Mouse (Mus musculus) kidney, embryonic 15.5 days (tissue): ENCODE data around the gene Aldh1a7. TPM values are rescaled to one million over a fixed set of nuclear protein-coding genes. Genes with fewer than 3 reads are reported as not detected.

Source experiments
- ATAC-seq: fragments of 200-750 bp; cut with Nextera tagmentation; replicated peaks from 2 replicates; pipeline ENCODE4 v1.8.0; 2017; ENCODE audit warnings: moderate TSS enrichment; ENCODE audit not compliant: low FRiP score
- H3K27ac ChIP-seq: fragments of 300-500 bp; sonication (generic); 2 replicates; pipeline ENCODE4 v1.5.1; 2015; ENCODE audit warnings: mild to moderate bottlenecking, inconsistent platforms
- H3K27me3 ChIP-seq: fragments of 300-500 bp; sonication (generic); 2 replicates; pipeline ENCODE4 v1.6.1; 2015; ENCODE audit warnings: inconsistent platforms
- H3K36me3 ChIP-seq: fragments of 300-500 bp; sonication (generic); 2 replicates; pipeline ENCODE4 v1.6.1; 2015; ENCODE audit warnings: inconsistent platforms
- H3K4me1 ChIP-seq: fragments of 300-500 bp; sonication (generic); 2 replicates; pipeline ENCODE4 v1.6.1; 2015; ENCODE audit warnings: inconsistent platforms
- H3K4me2 ChIP-seq: fragments of 300-500 bp; sonication (generic); 2 replicates; pipeline ENCODE4 v1.6.1; 2015; ENCODE audit warnings: moderate library complexity, mild to moderate bottlenecking, inconsistent platforms
- H3K4me3 ChIP-seq: fragments of 300-500 bp; sonication (generic); replicated peaks from 2 replicates; pipeline ENCODE4 v1.5.1; 2015; ENCODE audit warnings: mild to moderate bottlenecking, inconsistent platforms
- H3K9ac ChIP-seq: fragments of 300-500 bp; sonication (generic); 2 replicates; pipeline ENCODE4 v1.6.1; 2015; ENCODE audit warnings: mild to moderate bottlenecking, inconsistent platforms
- H3K9me3 ChIP-seq: fragments of 300-500 bp; sonication (generic); replicated peaks from 2 replicates; pipeline ENCODE4 v1.6.1; 2016; ENCODE audit warnings: inconsistent platforms
- WGBS: fragments of 180-500 bp; shearing (Covaris S2); methylation state at CpG from one replicate; pipeline ENCODE4 v1.1.7; 2015; ENCODE audit warnings: mixed read lengths; 5-methylcytosine and 5-hydroxymethylcytosine counted together
- polyA plus RNA-seq: library from polyadenylated mRNA; unstranded; fragments of >200 nt; fragmentation: Nextera tagmentation; extraction: Ambion mirVana; gene quantifications from 2 replicates; pipeline ENCODE4 v1.2.1, GENCODE M21; 2015

Gene Aldh1a7
- 4.5 and 4.6 TPM in 2 replicates for polyA plus RNA-seq

GRCm38 (mm10) chr19:20727381-20727780, at the start of gene Aldh1a7:
TSS of gene Aldh1a7 (minus strand) at chr19:20727562.
- Histone ChIP-seq H3K9me3 (no peaks in the 10 kb centered on the region), H3K36me3 (no peaks in the 10 kb centered on the region), H3K27ac (no peak within 1 kb of the TSS), H3K9ac (no peak within 1 kb of the TSS), H3K4me3 (no peak within 1 kb of the TSS), H3K4me1 (no peaks in the 10 kb centered on the region), H3K27me3 (no peaks in the 10 kb centered on the region), H3K4me2 (no peak within 1 kb of the TSS)
- WGBS, result 66% methylated on average over 2 of the region's 2 CpGs
- ATAC-seq, result peak; percentile 85

DNA sequence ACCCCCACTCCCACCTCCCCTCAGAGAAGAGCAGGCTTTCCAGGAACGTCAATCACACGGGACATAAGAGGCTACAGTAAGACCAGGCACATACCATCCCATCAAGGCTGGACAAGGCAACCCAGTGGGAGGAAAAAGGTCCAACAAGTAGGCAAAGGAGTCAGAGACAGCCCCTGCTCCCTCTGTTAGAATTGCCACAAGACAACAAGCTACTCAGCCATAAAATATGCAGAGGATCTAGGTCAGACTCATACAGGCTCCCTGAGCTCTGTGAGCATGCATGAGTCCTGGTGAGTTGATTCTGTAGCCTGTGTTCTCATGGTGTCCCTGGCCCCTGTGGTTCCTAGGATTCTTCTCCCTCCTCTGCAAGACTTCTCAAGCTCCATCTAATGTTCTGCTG, 48.3 kb upstream of the Aldh1a7 start:
- Histone ChIP-seq H3K36me3 (no peaks in the 10 kb centered on the region), H3K4me1 (no peaks in the 10 kb centered on the region), H3K9me3 (no peaks in the 10 kb centered on the region), H3K4me3 (no peak overlapping the region), H3K9ac (no peak overlapping the region), H3K27me3 (no peaks in the 10 kb centered on the region), H3K4me2 (no peak overlapping the region), H3K27ac (no peak overlapping the region)
- WGBS, result 77% methylated on average over 2 of the region's 2 CpGs
- ATAC-seq, result no peak

GRCm38 (mm10) chr19:20773941-20774340, 46.6 kb upstream of the Aldh1a7 start:
- ATAC-seq, result no peak
- H3K27ac ChIP-seq, result no peak overlapping the region
- H3K27me3 ChIP-seq, result no peaks in the 10 kb centered on the region
- no peak overlapping the region for H3K9ac ChIP-seq
- no peaks in the 10 kb centered on the region for H3K9me3 ChIP-seq
- no peak overlapping the region for H3K4me3 ChIP-seq
- no peaks in the 10 kb centered on the region for H3K4me1 ChIP-seq
- no peaks in the 10 kb centered on the region for H3K36me3 ChIP-seq
- 88% methylated on average over 7 of the region's 7 CpGs for WGBS
- H3K4me2 ChIP-seq, result no peak overlapping the region

DNA sequence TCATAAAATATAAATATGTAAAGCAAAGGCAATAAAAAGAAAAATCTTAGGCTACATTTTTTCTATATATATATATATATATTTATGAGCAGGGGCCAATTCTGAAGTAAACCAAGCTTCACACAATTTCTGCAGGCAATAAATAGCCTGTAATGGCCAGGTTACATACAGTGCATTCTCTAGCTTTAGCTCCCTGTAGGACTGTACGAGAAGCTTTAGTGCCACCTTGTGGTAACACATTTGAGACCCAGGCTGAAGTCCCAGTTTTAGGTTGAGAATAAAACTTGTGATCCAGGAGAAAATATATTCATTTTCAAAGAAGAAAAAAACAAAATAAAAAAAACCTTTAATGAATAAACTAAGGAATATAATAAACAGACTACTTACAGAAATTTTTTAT, 36.9 kb upstream of the Aldh1a7 start:
- H3K4me1 ChIP-seq, result no peaks in the 10 kb centered on the region
- no peak overlapping the region for H3K4me3 ChIP-seq
- no peak overlapping the region for H3K27ac ChIP-seq
- H3K4me2 ChIP-seq, result no peak overlapping the region
- no peaks in the 10 kb centered on the region for H3K9me3 ChIP-seq
- 0 out of 2 replicates have a peak, but pooled peaks have one; percentile 56 for ATAC-seq
- no peaks in the 10 kb centered on the region for H3K36me3 ChIP-seq
- H3K27me3 ChIP-seq, result no peaks in the 10 kb centered on the region
- WGBS, result 10% methylated on average over 1 of the region's 1 CpGs
- H3K9ac ChIP-seq, result no peak overlapping the region

GRCm38 (mm10) chr19:20761675-20762426, 34.5 kb upstream of the Aldh1a7 start:
- 68% methylated on average over 4 of the region's 4 CpGs for WGBS
- no peak overlapping the region for H3K4me2 ChIP-seq
- ATAC-seq, result no peak

GRCm38 (mm10) chr19:20761119-20761518, 33.8 kb upstream of the Aldh1a7 start:
- WGBS, result 70% methylated on average over 3 of the region's 3 CpGs
- no peak overlapping the region for H3K4me3 ChIP-seq
- no peak overlapping the region for H3K9ac ChIP-seq
- H3K9me3 ChIP-seq, result no peaks in the 10 kb centered on the region
- H3K27me3 ChIP-seq, result no peaks in the 10 kb centered on the region
- no peaks in the 10 kb centered on the region for H3K4me1 ChIP-seq
- H3K27ac ChIP-seq, result no peak overlapping the region
- no peaks in the 10 kb centered on the region for H3K36me3 ChIP-seq
- ATAC-seq, result no peak
- H3K4me2 ChIP-seq, result no peak overlapping the region

More at GRCm38 (mm10) chr19:20761675-20762426, 34.5 kb upstream of the Aldh1a7 start:
- no peaks in the 10 kb centered on the region for H3K4me1 ChIP-seq
- no peaks in the 10 kb centered on the region for H3K36me3 ChIP-seq
- H3K9me3 ChIP-seq, result no peaks in the 10 kb centered on the region
- no peak overlapping the region for H3K4me3 ChIP-seq
- no peaks in the 10 kb centered on the region for H3K27me3 ChIP-seq
- no peak overlapping the region for H3K9ac ChIP-seq
- H3K27ac ChIP-seq, result no peak overlapping the region

DNA sequence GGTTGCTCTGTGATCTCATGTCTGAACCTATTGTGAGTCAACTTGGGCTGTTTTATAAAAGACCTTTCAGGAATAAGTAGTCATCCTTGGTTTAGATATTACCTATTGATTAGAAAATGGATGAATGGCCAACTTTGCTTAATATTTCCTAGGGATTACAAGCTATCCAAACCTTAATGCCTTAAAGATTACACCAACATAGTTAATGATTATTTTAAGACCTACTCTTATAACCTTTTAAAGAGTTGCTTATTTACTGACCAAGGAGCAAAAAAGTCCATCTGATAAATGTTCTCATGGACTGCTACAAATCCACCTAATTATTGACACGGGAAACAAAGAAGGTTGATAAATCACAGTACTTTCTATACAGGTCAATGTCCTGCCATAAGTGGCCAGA, 17.3 kb upstream of the Aldh1a7 start:
- no peak overlapping the region for H3K9ac ChIP-seq
- WGBS, result 73% methylated on average over 1 of the region's 1 CpGs

GRCm38 (mm10) chr19:20728278-20728677, 916 bp upstream of the Aldh1a7 start:
- no peak overlapping the region for H3K9ac ChIP-seq

More for the DNA sequence above, 17.3 kb upstream of the Aldh1a7 start:
- Histone ChIP-seq H3K4me2 (no peak overlapping the region), H3K4me1 (no peaks in the 10 kb centered on the region), H3K9me3 (no peaks in the 10 kb centered on the region), H3K36me3 (no peaks in the 10 kb centered on the region), H3K27ac (no peak overlapping the region), H3K27me3 (no peaks in the 10 kb centered on the region), H3K4me3 (no peak overlapping the region)
- no peak for ATAC-seq

DNA sequence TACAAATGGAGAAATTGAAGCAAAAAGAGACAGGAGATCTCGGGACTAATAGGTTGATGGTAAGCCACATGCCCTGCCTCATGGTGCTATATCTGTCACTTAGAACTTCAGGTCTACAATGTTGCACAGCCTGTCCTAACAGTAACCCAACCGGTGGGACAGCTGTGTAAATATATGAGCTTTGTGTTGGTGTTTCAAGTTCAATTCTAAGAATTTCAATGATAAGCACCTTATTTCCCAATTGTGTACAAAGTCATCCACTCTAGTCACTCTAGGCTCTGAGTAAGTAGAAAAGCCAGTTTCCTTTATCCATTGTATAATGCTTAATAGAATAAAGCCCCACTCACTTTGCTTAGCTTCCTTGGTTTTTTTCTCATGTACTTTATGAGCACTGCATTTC, 4.4 kb downstream of the Aldh1a7 start:
- Histone ChIP-seq H3K27ac (no peak overlapping the region), H3K36me3 (no peaks in the 10 kb centered on the region), H3K9ac (no peak overlapping the region), H3K4me2 (no peak overlapping the region), H3K4me3 (no peak overlapping the region), H3K4me1 (no peaks in the 10 kb centered on the region), H3K27me3 (no peaks in the 10 kb centered on the region), H3K9me3 (no peaks in the 10 kb centered on the region)
- WGBS, result 68% methylated on average over 2 of the region's 2 CpGs
- ATAC-seq, result no peak

More at GRCm38 (mm10) chr19:20728278-20728677, 916 bp upstream of the Aldh1a7 start:
- no peaks in the 10 kb centered on the region for H3K27me3 ChIP-seq
- H3K9me3 ChIP-seq, result no peaks in the 10 kb centered on the region
- no peaks in the 10 kb centered on the region for H3K36me3 ChIP-seq
- no peak overlapping the region for H3K4me2 ChIP-seq
- no peak overlapping the region for H3K27ac ChIP-seq
- ATAC-seq, result no peak
- 94% methylated on average over 1 of the region's 1 CpGs for WGBS
- no peaks in the 10 kb centered on the region for H3K4me1 ChIP-seq
- no peak overlapping the region for H3K4me3 ChIP-seq

DNA sequence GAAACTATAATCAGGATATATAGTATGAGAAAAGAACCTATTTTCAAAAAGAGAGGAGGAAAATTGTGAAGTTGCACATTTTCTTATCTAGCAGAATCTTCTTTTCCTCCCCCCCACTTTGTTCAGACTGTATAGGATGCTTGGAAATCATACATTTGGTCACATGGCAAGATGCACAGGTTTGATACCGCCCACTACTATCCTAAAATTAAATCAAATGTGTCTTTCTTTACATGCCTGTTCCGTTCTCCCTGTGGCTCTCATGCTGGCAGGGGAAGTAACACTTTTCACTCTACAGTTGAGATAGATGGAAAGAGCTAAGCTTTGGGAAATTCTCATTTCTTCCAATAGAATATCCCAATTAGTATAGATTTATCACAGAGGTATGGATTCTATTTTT, 7.1 kb downstream of the Aldh1a7 start:
- 91% methylated on average over 2 of the region's 2 CpGs for WGBS
- Histone ChIP-seq H3K36me3 (no peaks in the 10 kb centered on the region), H3K4me2 (no peak overlapping the region), H3K9me3 (no peaks in the 10 kb centered on the region), H3K4me3 (no peak overlapping the region), H3K9ac (no peak overlapping the region), H3K27me3 (no peaks in the 10 kb centered on the region), H3K27ac (no peak overlapping the region), H3K4me1 (no peaks in the 10 kb centered on the region)
- no peak for ATAC-seq

DNA sequence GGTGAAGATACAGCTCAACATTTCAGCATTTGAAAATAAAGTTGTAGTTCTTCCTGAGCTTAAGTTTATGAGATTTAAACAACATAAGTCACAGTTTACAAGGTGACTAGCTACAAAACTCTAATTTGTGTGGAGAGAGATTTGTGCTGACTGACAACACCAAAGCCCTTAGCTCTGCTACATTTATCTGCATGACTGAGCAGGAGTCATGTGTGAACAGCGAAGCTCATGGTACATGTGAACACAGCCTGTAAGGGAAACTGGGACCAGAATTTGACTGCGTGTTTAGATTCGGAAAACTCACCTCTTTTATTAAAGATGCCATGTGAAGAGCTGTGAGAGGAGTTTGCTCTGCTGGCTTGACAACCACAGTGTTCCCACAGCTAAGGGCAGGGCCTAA, 11.7 kb downstream of the Aldh1a7 start:
- WGBS, result 55% methylated on average over 3 of the region's 3 CpGs
- no peak overlapping the region for H3K27ac ChIP-seq
- H3K9ac ChIP-seq, result no peak overlapping the region
- no peak overlapping the region for H3K4me2 ChIP-seq
- ATAC-seq, result peak; percentile 92
- H3K27me3 ChIP-seq, result no peaks in the 10 kb centered on the region
- no peaks in the 10 kb centered on the region for H3K36me3 ChIP-seq
- H3K9me3 ChIP-seq, result no peaks in the 10 kb centered on the region
- no peak overlapping the region for H3K4me3 ChIP-seq
- no peaks in the 10 kb centered on the region for H3K4me1 ChIP-seq

DNA sequence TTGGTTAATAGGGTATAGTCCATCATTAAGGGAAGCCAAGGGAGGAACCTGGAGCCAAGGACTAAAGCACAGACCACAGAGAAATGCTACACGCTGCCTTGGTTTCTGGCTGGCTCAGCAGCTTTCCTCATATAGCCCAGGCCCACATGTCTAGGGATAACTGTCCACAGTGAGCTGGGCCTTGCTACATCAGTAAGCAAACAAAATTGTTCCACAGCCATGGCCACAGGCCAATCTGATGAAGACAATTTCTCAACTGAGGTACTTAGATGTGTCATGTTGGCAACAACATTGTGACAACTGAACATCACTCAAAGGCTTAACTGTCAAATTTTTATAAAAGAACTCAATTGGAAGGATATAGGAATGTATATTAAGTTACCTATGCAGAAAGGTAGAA, 12.3 kb downstream of the Aldh1a7 start:
- ATAC-seq, result no peak
- Histone ChIP-seq H3K9me3 (no peaks in the 10 kb centered on the region), H3K27ac (no peak overlapping the region)

DNA sequence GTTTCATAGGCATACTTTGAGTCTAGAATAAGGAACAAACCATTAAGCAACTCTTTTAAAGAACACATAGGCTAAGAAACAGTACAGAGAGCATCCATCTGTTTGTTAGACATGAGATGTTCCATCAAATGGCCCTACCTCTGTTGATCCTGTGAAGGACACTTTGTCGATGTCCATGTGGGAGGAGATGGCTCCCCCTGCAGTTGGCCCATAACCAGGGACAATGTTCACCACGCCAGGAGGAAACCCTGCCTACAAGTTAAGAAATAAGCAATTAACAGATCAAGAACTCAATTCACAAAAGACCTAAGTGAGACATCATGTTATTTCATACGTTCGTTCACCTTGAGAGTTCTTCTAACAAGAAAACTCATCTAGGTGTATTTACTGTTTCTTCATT, 12.8 kb downstream of the Aldh1a7 start:
- Histone ChIP-seq H3K27ac (no peak overlapping the region), H3K27me3 (no peaks in the 10 kb centered on the region), H3K9me3 (no peaks in the 10 kb centered on the region), H3K4me2 (no peak overlapping the region), H3K4me3 (no peak overlapping the region), H3K9ac (no peak overlapping the region), H3K4me1 (no peaks in the 10 kb centered on the region), H3K36me3 (no peaks in the 10 kb centered on the region)
- 85% methylated on average over 4 of the region's 4 CpGs for WGBS
- no peak for ATAC-seq

More for the DNA sequence above, 12.3 kb downstream of the Aldh1a7 start:
- H3K9ac ChIP-seq, result no peak overlapping the region
- H3K4me3 ChIP-seq, result no peak overlapping the region
- 76% methylated on average over 1 of the region's 1 CpGs for WGBS
- H3K36me3 ChIP-seq, result no peaks in the 10 kb centered on the region
- H3K4me2 ChIP-seq, result no peak overlapping the region
- H3K4me1 ChIP-seq, result no peaks in the 10 kb centered on the region
- H3K27me3 ChIP-seq, result no peaks in the 10 kb centered on the region
